Mouse (Mus musculus): Measurements from ENCODE around the gene Hist1h2ac.
"Not testable (repeated sequence)": the region's sequence is repeated elsewhere in the genome, so short reads cannot be mapped to it uniquely, and the experiment has no call there.

Gene Hist1h2ac

DNA sequence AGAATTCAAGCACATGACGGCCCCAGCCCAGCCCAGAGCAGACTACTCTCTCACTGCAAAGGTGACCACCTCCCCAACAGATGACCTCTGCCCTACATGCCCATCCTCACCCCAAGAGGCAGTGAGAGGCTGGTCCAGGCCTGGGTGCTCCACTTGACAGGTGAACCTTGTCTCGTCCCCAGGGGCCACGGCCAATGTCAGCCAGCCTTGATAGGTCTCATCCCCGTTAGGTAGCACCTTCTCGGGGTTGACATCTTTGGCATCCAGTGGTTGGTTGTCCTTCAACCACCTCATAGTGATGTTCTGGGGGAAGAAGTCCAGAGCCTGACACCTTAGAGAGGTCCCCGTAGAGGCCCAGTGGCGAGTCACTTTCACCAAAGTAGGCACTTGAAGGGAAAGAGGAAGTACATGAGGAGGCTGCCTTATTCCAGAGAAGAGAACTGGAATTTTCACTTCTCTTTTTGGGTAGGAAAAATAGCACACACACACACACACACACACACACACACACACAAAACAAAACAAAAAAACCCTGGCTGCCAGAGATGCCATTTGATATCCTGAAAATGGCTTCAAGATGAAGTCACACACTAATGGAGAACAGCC lies 22.1 kb upstream of the Hist1h2ac start:
- in situ Hi-C loops (cut with MboI; ENCODE audit: low pct_unique_long_range_greater_than_20kb in 1 of 2, low sequenced_read_pairs in 2 of 2, unreplicated experiment in 1 of 2), result no loop called here

DNA sequence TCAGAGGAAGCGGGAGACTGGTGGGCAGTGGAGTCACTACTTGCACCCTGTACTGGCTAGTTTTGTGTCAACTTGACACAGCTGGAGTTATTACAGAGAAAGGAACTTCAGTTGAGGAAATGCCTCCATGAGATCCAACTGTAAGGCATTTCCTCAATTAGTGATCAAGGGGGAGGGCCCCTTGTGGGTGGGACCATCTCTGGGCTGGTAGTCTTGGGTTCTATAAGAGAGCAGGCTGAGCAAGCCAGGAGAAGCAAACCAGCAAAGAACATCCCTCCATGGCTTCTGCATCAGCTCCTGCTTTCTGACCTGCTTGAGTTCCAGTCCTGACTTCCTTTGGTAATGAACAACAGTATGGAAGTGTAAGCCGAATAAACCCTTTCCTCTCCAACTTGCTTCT lies 19.1 kb upstream of the Hist1h2ac start:
- in situ Hi-C loops (cut with MboI; ENCODE audit: low pct_unique_long_range_greater_than_20kb in 1 of 2, low sequenced_read_pairs in 2 of 2, unreplicated experiment in 1 of 2), result not testable (repeated sequence)

GRCm38 (mm10) chr13:23702220-23702619 lies 18.5 kb upstream of the Hist1h2ac start:
- in situ Hi-C loops (cut with MboI; ENCODE audit: low pct_unique_long_range_greater_than_20kb in 1 of 2, low sequenced_read_pairs in 2 of 2, unreplicated experiment in 1 of 2), result no loop called here

GRCm38 (mm10) chr13:23700786-23701520 lies 17.2 kb upstream of the Hist1h2ac start:
- in situ Hi-C loops (cut with MboI; ENCODE audit: low pct_unique_long_range_greater_than_20kb in 1 of 2, low sequenced_read_pairs in 2 of 2, unreplicated experiment in 1 of 2), result no loop called here

DNA sequence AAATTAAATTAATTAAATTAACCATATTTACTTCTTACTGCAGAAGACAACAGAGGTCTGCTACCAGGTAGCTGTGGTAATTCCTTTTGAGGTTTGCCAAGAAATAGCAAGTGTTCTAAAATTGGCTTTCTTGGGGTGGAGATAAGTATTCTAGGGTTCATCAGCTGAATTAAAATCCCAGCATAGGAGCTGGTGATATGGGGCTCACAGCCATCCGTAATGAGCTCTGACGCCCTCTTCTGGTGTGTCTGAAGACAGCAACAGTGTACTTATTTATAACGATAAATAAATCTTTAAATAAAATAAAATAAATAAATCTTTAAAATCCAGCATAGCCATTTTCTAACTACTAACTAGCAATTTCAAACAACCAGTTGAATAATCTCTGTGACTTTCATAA lies 16.0 kb upstream of the Hist1h2ac start:
- in situ Hi-C loops (cut with MboI; ENCODE audit: low pct_unique_long_range_greater_than_20kb in 1 of 2, low sequenced_read_pairs in 2 of 2, unreplicated experiment in 1 of 2), result no loop called here

GRCm38 (mm10) chr13:23698996-23699395 lies 15.2 kb upstream of the Hist1h2ac start:
- in situ Hi-C loops (cut with MboI; ENCODE audit: low pct_unique_long_range_greater_than_20kb in 1 of 2, low sequenced_read_pairs in 2 of 2, unreplicated experiment in 1 of 2), result no loop called here

- in situ Hi-C loops (cut with MboI; ENCODE audit: low pct_unique_long_range_greater_than_20kb in 1 of 2, low sequenced_read_pairs in 2 of 2, unreplicated experiment in 1 of 2), result no loop called here
Observed at GRCm38 (mm10) chr13:23698300-23698693, 14.5 kb upstream of the Hist1h2ac start, which contains the start of gene Hist1h4c. Gene Hist1h4c (minus strand): TSS chr13:23698454.

- in situ Hi-C loops (cut with MboI; ENCODE audit: low pct_unique_long_range_greater_than_20kb in 1 of 2, low sequenced_read_pairs in 2 of 2, unreplicated experiment in 1 of 2), result no loop called here
Observed at GRCm38 (mm10) chr13:23697491-23698299, 13.9 kb upstream of the Hist1h2ac start.

- in situ Hi-C loops (cut with MboI; ENCODE audit: low pct_unique_long_range_greater_than_20kb in 1 of 2, low sequenced_read_pairs in 2 of 2, unreplicated experiment in 1 of 2), result no loop called here
Observed at GRCm38 (mm10) chr13:23696061-23696474, 12.3 kb upstream of the Hist1h2ac start.

DNA sequence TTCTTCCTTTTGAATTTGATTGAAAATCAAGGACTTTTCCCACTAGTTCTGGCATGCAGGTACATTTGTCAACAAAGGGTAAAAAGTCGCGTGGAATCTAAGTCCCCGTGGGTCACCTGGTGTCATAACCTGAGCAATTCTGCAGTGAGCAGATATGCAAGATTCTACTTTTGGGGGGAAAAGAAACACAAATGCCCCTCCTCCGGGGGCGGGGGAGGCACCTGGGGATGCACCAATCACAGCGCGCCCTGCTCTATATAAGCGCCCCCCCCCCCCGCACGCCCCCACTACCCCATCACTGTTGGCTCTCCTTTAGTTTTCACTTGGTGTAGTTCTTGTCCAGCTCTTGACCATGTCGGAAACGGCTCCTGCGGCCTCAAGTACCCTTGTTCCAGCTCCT lies 11.8 kb upstream of the Hist1h2ac start, which contains the start of gene Hist1h1t:
Hist1h1t (plus strand) TSS at position 301 of the 400 bp plus-strand sequence.
- in situ Hi-C loops (cut with MboI; ENCODE audit: low pct_unique_long_range_greater_than_20kb in 1 of 2, low sequenced_read_pairs in 2 of 2, unreplicated experiment in 1 of 2), result no loop called here

DNA sequence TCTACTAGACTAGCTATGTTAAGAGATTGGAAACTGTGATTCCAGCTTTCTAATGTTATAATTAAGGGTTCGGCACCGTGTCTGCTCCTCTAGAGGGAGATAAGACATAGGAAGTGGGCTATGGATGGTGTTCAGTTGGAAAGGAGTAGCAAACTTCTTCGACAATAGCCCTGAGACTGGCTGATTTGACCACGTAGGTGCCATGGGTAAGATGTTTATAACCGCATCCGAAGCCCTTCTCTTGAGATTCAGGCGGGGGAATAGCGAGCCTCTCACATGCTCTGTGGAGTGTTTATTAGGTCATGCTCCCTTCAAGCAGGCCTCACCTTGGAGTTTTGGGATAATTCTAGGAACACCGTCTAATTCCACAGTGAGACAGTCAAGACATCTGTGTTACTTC lies 11.2 kb upstream of the Hist1h2ac start:
- in situ Hi-C loops (cut with MboI; ENCODE audit: low pct_unique_long_range_greater_than_20kb in 1 of 2, low sequenced_read_pairs in 2 of 2, unreplicated experiment in 1 of 2), result no loop called here

DNA sequence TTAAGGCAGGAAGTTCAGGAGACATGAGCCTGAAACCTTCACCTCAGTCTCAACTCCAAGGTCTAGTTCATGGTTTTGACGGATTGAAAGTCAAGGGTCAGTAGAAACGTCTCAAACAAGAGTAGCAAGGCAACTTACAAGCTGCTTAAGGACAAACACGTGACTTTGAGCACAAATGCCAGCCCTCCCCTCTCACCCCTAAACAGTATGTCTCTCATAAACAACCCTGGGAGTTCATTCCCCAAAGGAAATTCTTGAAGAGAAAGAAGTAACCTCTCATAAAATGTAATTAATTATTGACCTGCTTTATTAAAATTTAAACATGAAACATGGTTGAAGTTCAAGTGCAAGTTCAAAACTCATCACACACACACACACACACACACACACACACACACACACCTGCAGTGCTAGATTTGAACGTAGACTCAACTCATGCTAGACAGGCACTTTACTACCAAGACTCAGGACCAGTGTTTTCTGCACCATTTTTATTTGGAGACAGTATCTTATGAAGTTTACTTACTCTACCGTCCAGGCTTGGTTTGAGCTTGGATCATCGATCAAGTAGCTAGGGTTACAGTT lies 10.2 kb upstream of the Hist1h2ac start:
- in situ Hi-C loops (cut with MboI; ENCODE audit: low pct_unique_long_range_greater_than_20kb in 1 of 2, low sequenced_read_pairs in 2 of 2, unreplicated experiment in 1 of 2), result no loop called here

- in situ Hi-C loops (cut with MboI; ENCODE audit: low pct_unique_long_range_greater_than_20kb in 1 of 2, low sequenced_read_pairs in 2 of 2, unreplicated experiment in 1 of 2), result loop anchor here (10.0 kb wide), 2 partner anchors 45 to 65 kb away; partner anchors contain the start of genes Hist1h1c (in 1 of the 2), Hist1h1e (in 1 of the 2) and Hist1h2be (in 1 of the 2)
Observed at GRCm38 (mm10) chr13:23689459-23689858, 5.7 kb upstream of the Hist1h2ac start.

- in situ Hi-C loops (cut with MboI; ENCODE audit: low pct_unique_long_range_greater_than_20kb in 1 of 2, low sequenced_read_pairs in 2 of 2, unreplicated experiment in 1 of 2), result loop anchor here (10.0 kb wide), 2 partner anchors 46 to 64 kb away; partner anchors contain the start of genes Hist1h1c (in 1 of the 2), Hist1h1e (in 1 of the 2) and Hist1h2be (in 1 of the 2)
Observed at GRCm38 (mm10) chr13:23688956-23689355, 5.2 kb upstream of the Hist1h2ac start.

- in situ Hi-C loops (cut with MboI; ENCODE audit: low pct_unique_long_range_greater_than_20kb in 1 of 2, low sequenced_read_pairs in 2 of 2, unreplicated experiment in 1 of 2), result loop anchor here (10.0 kb wide), 2 partner anchors 47 to 63 kb away; partner anchors contain the start of genes Hist1h1c (in 1 of the 2), Hist1h1e (in 1 of the 2) and Hist1h2be (in 1 of the 2)
Observed at GRCm38 (mm10) chr13:23687907-23688306, 4.2 kb upstream of the Hist1h2ac start.

GRCm38 (mm10) chr13:23687181-23687580 lies 3.4 kb upstream of the Hist1h2ac start:
- in situ Hi-C loops (cut with MboI; ENCODE audit: low pct_unique_long_range_greater_than_20kb in 1 of 2, low sequenced_read_pairs in 2 of 2, unreplicated experiment in 1 of 2), result loop anchor here (10.0 kb wide), 2 partner anchors 48 to 62 kb away; partner anchors contain the start of genes Hist1h1c (in 1 of the 2), Hist1h1e (in 1 of the 2) and Hist1h2be (in 1 of the 2)

DNA sequence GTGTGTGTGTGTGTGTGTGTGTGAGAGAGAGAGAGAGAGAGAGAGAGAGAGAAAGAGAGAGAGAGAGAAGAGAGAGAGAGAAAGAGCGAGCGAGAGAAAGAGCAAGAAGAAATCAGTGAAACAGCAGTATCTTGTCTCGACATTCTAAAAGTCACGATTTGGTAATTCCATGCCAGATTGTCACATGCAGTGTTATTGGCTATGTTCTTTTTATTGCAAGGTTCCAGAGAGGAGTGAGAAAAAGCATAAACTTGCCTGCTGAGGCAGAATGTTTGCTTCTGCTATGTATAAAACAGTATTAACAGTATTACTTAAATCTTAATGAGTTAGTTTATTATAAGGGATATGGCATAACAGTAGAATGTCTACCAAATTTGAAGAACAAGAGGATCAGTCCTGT lies 2.2 kb upstream of the Hist1h2ac start:
- in situ Hi-C loops (cut with MboI; ENCODE audit: low pct_unique_long_range_greater_than_20kb in 1 of 2, low sequenced_read_pairs in 2 of 2, unreplicated experiment in 1 of 2), result loop anchor here (10.0 kb wide), 2 partner anchors 49 to 61 kb away; partner anchors contain the start of genes Hist1h1c (in 1 of the 2), Hist1h1e (in 1 of the 2) and Hist1h2be (in 1 of the 2)
